Mouse (Mus musculus): ENCODE measurements at regions not wholly inside any gene's neighbourhood (a gene's known extent, or its start where the extent isn't known, plus 50 kb on each side); places are given as distances from the start of the nearest gene placed in this dataset.
A peak's percentile ranks its signal among the peaks of the same experiment; 100 is the strongest.
"Not testable (repeated sequence)": the region's sequence is repeated elsewhere in the genome, so short reads cannot be mapped to it uniquely, and the experiment has no call there.

DNA sequence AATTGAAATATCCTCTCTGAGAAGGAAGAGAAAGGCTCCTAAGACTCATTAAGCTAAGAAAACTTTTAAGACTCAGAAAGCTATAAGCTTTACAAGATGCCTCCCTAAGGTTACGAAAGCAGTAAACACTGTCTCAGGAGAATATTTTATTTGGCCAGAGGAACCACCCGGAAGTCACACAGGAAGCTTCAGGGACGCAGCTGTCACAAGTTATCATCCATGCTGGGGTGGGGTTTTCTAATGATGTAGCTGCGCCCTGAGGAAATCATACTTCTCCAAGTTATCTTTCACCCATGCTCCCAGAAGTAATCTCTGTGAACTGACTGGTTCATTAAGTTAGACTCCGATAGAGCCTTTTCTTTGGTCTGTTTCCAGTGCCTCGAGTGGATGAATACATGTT lies 102.0 kb upstream of the Fam78b start:
- no peak for DNase-seq (ENCODE audit: low read depth, low spot score)

DNA sequence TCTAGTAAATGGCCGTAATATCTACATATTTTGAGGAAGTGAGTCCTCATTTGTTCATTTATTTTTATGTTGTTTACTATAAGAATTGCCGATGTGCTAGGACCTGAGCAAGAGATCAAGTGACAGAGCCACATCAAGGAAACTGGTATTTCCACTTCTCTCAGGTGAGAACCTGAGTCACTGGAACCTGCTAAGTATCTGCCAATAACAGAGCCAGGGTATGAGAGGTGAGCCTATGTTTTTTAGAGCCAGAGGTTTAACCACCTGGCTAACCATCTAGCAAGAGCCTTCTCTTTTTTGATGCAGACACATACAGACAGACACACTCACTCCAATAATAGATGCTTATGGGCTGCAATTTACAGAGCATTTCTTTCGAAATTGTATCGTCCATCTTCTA lies 101.2 kb upstream of the Fam78b start:
- DNase-seq (ENCODE audit: low read depth, low spot score): no peak

DNA sequence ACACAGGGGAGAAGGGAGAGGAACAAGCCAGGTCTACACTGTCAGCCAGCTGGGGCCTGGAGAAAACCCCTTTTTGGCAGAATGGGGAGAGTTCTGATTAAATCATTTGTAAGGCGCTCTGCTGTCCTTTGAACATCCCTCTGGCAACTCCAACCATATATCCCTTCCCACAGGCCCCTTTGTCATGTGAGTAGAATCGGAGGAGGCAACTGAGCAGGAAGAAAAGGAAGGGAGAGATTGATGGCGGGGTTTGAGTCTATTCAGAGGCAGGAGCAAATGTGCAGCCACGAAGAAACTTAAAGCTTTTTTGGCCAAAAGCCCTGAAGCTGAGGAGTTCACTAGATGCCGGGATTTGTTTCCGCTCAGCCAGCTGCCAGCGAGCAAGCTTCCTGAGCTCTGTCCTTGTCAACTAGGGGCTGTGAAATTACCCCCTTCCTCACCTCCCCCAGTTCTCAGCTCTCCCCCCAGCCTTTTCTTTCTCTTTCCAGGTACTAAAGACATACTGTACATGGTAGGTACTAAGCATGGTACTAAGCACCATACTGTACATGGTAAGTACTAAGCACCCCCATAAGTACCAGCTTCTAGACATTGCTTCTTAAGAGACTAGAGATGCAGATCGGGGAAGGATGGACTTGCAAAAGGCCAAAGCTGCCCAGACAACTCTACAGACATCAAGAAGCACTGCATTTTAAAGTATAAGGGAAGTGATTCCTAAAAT lies 100.6 kb upstream of the Fam78b start:
- DNase-seq (ENCODE audit: low read depth, low spot score): no peak

DNA sequence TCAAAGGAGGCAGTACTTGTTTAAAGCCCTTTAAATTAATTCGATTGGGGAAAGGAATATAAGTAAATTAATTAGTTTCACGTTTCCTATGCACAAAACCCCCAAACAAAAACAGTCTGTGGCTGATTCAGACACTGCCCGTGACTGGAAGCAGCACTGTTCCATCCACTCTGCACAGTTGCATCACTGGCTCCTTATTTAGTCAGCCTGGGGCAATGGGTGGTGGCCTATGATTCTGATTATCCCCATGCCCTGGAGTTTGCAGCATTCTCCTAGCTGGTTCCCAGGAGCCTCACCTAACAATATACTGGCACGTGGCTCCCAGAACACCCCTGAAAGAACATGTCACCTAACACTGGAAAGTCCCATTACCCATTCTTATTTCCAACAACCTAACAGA lies 99.6 kb upstream of the Fam78b start:
- no peak for DNase-seq (ENCODE audit: low read depth, low spot score)

DNA sequence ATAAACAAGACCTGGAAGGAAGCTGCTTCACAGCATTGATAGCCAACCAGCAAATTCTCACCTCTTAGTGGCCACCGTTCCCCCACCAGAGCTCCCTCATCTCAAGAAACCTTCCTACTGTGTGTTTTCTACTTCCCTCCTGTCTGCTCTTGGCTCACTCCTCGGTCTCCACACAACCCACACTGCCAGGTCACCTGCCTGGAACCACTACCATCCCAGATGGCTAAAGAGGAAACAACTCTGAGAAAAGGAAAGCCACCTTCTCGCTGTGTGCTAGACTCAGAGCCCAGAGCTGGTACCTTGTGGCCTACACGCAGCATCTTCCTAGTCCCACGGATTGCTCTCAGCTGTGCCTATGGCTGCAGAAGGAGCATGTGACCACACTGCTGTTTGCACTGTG lies 97.8 kb upstream of the Fam78b start:
- DNase-seq (ENCODE audit: low read depth, low spot score): no peak

DNA sequence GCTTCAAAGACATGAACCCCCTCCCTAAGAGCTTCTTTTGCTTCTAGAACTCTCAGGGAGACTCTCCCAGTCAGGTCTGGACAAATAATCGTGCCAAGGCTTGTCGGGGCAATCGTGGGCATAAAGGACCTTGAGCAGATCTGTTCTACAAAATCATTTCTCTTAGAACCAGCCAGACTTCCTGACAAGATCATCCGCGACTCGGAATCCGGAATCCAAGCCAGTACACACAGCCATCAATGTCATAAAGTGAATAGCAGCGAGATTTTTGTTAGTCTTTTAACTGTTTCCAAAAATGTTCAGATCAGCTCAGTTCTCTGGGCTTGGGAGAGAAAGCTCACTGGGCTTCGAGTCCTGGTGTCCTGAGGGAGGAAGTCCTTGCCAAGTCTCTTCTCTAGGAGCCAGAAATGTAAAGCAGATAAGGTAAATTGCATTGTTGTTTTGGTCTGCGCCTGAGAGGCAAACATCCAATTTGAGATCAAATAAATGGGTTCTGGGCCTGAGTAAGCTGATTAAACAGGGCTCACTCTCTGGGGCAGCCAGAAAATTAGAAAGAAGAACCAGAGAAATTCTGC lies 92.9 kb upstream of the Fam78b start:
- DNase-seq (ENCODE audit: low read depth, low spot score): no peak

DNA sequence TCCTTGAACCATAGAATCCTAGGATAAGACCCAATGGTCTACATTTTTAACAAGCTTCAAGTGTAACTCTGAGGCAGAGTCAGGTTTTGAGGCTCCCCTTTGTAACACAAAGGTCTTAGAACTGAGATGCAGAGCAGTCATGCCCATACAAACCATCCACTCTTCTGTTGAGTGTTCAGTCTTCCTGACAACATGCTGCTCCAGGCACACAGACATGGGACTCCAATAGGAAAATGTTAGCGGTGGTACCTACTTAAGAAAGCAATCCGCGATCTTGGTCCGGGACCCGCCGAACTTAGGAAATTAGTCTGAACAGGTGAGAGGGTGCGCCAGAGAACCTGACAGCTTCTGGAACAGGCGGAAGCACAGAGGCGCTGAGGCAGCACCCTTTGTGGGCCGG lies 89.0 kb upstream of the Fam78b start:
- not testable (repeated sequence) for DNase-seq (ENCODE audit: low read depth, low spot score)

DNA sequence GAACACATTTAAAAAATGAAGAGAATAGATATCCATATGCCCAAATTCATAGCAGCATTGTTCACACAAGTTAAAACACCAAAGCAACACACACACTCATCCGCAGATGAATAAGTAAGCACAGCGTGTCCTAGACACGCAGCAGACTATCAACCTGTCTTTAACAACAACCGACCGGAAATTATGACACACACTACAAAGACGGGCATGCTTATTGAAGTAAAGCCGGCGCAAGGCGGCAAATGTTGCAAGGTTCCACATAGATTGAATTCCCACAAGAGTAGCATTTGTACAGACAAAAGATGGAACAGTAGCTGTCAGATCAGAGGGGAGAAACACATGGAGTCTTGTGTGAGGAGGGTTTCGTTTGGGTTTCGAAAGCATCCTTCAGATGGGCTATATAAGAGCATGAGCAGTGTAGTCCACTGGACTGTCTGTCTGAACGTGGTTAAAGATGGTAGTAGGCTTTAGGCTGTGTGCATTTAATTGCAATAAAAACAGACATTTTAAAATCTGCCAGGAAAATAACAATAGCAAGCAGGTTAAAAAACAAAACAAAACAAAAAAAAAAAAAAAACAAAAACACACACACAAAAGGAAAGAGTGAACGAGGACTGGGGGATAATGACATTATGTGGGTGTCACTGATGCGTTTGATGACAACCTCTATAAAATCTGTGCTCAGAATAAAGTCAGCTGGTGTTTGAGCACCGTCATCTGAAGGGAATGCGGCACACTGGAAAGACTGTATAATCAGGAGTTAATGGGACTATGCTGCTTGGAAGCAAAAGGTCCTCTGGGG lies 78.1 kb upstream of the Fam78b start:
- no peak for DNase-seq (ENCODE audit: low read depth, low spot score)

DNA sequence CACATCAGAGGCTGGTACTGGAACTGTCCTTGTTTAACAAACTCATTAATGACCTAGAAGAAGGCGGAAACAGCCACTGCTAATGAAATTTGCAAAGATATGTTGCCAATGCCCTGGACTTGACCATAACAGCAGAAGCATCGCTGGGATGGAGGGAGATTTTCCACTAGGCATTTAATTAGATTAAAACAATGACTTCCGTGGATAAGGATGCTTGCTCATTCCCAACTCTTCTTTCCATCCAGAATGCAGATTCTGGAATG lies 77.6 kb upstream of the Fam78b start:
- no peak for DNase-seq (ENCODE audit: low read depth, low spot score)

DNA sequence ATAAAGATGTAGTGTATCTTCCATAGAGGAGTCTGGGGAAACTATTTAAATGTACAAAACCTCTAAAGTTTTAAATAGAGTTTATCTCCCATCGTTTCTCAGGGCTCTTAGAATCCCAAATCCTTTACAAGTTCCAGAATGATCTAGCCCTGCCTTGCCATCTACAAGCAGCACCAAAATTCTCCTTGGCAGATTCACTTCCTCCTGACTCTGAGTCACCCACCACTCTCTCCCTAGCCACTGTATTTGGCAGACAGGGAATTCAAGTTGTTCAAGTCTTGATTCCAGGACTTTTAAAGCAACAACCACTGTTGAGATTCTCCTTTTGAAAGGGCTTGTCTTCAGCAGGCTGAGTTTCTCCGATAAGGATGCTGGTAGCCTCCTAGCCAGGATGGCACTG lies 77.1 kb upstream of the Fam78b start:
- DNase-seq (ENCODE audit: low read depth, low spot score): no peak

DNA sequence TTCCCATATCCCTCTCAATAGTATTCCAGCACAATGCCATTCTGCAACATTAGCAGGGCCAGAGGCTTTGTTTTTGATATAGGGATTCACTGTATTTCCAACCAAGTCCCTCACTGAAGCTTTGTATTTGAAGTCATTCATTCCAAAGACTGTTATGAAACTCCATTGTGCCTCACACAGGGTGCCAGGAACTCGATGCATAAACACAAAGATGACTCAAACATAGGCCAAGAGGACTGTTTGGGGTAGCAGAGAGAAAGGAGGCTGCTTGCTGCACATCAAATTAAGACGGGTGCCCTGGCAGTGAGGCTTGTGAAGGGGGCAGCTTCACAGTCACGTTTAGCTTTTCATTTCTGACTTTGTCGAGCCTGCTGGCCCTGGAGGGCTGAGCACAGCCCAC lies 75.1 kb upstream of the Fam78b start:
- DNase-seq (ENCODE audit: low read depth, low spot score): no peak

DNA sequence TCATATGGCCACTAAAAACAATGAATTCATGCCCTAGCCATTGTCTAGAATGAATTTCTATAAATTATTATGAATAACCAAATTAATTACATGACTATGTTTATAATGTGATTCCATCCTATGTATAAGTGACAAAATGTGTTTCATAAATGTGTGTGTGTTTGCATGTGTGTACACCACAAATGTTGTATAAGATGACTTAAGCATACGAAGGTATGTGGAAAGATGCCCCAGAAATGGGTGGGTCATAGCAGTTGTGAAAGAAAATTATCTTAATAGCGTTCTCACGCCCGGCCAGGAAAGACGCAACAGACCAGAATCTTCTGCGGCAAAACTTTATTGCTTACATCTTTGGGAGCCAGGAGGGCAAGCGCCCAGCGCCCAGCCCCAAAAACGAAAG lies 61.5 kb upstream of the Fam78b start:
- not testable (repeated sequence) for DNase-seq (ENCODE audit: low read depth, low spot score)

DNA sequence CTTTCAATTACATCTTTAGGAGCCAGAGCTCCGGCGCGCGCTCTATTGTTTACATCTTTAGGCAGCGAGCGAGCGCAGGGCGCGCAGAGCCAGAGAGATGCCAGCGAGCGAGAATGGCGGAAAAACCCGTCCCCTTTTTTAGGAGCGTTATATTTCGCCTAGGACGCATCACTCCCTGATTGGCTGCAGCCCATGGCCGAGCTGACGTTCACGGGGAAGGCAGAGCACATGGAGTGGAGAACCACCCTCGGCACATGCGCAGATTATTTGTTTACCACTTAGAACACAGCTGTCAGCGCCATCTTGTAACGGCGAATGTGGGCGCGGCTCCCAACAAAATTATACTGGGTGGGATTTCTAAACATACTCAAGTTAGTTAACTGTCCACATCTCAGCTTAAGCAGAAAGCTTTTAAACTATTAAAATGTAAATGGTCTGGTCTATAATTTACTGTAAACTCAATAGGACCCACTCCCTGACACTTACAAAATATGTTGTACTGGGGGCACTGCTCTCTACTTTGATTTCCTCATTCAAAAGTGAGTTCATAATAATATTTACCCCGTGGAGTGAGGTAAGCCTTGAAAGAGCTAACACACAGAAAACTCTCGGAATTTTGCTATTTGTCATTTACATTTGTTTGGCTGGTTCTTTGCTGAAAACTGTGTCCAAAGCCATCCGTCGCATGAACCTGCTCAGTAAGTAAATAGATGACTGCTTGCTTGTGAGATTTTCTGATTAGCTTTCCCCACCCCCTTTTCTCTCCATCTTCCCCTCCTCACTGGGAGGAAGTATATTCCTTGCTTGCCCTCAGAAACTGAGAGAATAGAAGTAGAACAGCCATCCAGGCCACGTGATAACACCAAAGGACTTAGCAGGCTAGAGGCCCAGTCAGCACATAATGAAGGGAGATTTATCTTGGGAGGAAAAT lies 60.8 kb upstream of the Fam78b start:
- not testable (repeated sequence) for DNase-seq (ENCODE audit: low read depth, low spot score)

DNA sequence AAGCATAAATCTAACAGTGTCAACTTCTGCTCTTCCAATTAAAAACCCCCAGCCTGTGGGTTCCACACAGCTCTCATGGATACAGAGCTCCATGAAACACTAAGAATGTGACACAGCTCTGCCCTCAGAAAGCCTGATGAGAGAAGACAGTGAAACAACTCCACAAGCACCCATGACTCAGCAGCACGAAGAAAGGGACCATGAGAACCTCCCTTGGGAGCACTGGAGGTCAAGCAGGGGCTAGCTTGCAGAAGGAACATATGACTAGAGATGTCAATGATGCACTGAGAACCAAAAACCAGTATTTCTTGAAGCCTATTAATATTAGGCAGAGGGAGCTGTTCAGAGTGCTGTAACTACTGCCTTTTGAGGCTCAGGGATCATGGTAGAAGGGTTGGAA lies 59.0 kb upstream of the Fam78b start:
- DNase-seq (ENCODE audit: low read depth, low spot score): no peak

DNA sequence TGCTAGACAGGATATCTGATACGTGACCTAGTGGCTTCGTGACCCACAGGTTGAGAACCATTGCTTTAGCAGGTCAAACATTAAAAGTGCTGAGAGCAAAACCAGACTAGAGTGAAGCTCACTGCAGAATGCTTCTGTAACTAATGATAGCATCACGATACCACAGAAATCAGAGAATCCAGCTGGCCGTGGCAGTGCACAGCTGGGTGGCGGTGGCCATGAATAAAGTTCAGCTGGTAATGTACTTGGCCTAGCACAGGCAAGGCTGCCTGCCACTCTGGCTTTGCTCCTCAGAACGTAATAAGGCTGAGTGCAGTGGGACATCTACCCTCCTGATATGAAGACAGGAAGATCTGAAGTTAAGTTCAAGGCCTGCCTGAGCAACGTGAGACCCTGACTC lies 56.7 kb upstream of the Fam78b start:
- DNase-seq (ENCODE audit: low read depth, low spot score): no peak

DNA sequence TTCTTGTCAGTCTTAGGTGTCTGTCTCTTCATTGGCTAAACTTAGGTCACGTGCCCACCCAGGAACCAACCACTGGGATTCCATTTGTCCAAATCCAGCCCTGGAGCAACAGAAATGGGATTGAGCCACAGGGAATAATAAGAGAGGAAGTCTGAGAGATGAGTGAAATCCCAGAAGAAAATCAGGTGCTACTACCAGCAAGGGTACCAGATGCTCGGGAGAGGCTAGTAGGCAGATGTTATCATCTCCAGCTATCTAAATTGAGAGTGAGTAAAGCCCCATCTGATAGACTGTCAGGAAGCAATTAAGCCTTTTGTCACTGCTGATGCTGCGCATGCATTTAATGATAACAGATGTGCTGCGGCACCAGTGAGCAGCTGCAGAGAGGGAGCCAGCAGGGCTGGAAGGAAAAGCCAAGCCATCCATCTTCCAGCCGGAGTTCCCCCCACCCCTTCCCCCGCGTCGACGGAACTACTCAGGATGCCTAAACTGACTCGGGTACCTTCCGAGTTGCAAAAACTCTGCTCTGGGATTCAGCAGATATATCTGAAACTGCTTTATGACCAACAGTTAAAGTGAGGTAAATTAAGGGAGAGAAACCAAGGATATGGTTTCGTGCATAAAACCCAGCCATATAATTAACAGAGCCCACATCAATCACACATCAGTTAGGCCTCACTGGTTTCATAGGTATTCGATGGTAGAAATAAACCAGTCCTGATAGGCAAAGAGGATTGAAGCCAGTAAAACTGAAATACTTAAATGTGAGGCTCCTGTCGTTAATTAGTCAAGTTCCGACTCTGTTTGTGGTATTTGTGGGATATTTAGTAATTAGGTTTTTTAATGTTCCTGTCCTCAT lies 53.1 kb upstream of the Fam78b start:
- DNase-seq (ENCODE audit: low read depth, low spot score): peak; percentile 20

All from embryo, embryonic 11.5 days (tissue).